Mouse (Mus musculus) kidney, adult 2 months (tissue): ENCODE measurements around the gene Eif2ak4.

Source experiments
- CTCF ChIP-seq: fragments of 200-500 bp; conservative IDR thresholded peaks from 2 replicates; pipeline ENCODE4 v1.5.1; 2011; ENCODE audit warnings: low read depth, mild to moderate bottlenecking, control low read depth, low read length, moderate library complexity, mixed read lengths; ENCODE audit not compliant: insufficient read depth, insufficient read length
- POLR2A ChIP-seq: fragments of 200-500 bp; IDR thresholded peaks from one replicate; pipeline ENCODE4 v1.6.1; 2011; ENCODE audit warnings: low read depth, low read length, control low read depth

GRCm38 (mm10) chr2:118457029-118457428, 68.6 kb downstream of the Eif2ak4 start:
- TF ChIP-seq POLR2A (no peak), CTCF (no peak)
